Mouse (Mus musculus) heart, embryonic 13.5 days (tissue): ENCODE data around the gene Mbd6. TPM values are rescaled to one million over a fixed set of nuclear protein-coding genes. Genes with fewer than 3 reads are reported as not detected.

Source experiments
- ATAC-seq: fragments of 200-750 bp; cut with Nextera tagmentation; 2 replicates; pipeline ENCODE4 v1.8.0; 2017; ENCODE audit warnings: moderate TSS enrichment; ENCODE audit not compliant: insufficient number of reproducible peaks, low FRiP score, low TSS enrichment; ENCODE audit errors: extremely low read depth
- H3K27ac ChIP-seq: fragments of 300-500 bp; sonication (generic); replicated peaks from 2 replicates; pipeline ENCODE4 v1.5.1; 2015; ENCODE audit warnings: moderate library complexity, mild to moderate bottlenecking, inconsistent platforms
- H3K27me3 ChIP-seq: fragments of 300-500 bp; sonication (generic); replicated peaks from 2 replicates; pipeline ENCODE4 v1.6.1; 2015; ENCODE audit warnings: mild to moderate bottlenecking, inconsistent platforms
- H3K36me3 ChIP-seq: fragments of 300-500 bp; sonication (generic); 2 replicates; pipeline ENCODE4 v1.6.1; 2015; ENCODE audit warnings: mild to moderate bottlenecking, inconsistent platforms
- H3K4me1 ChIP-seq: fragments of 300-500 bp; sonication (generic); 2 replicates; pipeline ENCODE4 v1.6.1; 2015; ENCODE audit warnings: inconsistent platforms
- H3K4me2 ChIP-seq: fragments of 300-500 bp; sonication (generic); 2 replicates; pipeline ENCODE4 v1.6.1; 2015; ENCODE audit warnings: inconsistent platforms, mild to moderate bottlenecking, moderate library complexity
- H3K4me3 ChIP-seq: fragments of 300-500 bp; sonication (generic); 2 replicates; pipeline ENCODE4 v1.5.1; 2015; ENCODE audit warnings: moderate library complexity, mild to moderate bottlenecking, inconsistent platforms
- H3K9ac ChIP-seq: fragments of 300-500 bp; sonication (generic); 2 replicates; pipeline ENCODE4 v1.6.1; 2015; ENCODE audit warnings: inconsistent platforms, mild to moderate bottlenecking, moderate library complexity
- H3K9me3 ChIP-seq: fragments of 300-500 bp; sonication (generic); 2 replicates; pipeline ENCODE4 v1.6.1; 2016; ENCODE audit warnings: inconsistent platforms
- WGBS: fragments of 180-500 bp; shearing (Covaris S2); methylation state at CpG from one replicate; pipeline ENCODE4 v1.1.7; 2015; ENCODE audit warnings: mixed read lengths; 5-methylcytosine and 5-hydroxymethylcytosine counted together
- polyA plus RNA-seq: library from polyadenylated mRNA; unstranded; fragments of >200 nt; fragmentation: Nextera tagmentation; extraction: Ambion mirVana; gene quantifications from 2 replicates; pipeline ENCODE4 v1.2.1, GENCODE M21; 2015

Mbd6 gene
- polyA plus RNA-seq, 1 experiment from 2014 or later, result 12.7 TPM

DNA sequence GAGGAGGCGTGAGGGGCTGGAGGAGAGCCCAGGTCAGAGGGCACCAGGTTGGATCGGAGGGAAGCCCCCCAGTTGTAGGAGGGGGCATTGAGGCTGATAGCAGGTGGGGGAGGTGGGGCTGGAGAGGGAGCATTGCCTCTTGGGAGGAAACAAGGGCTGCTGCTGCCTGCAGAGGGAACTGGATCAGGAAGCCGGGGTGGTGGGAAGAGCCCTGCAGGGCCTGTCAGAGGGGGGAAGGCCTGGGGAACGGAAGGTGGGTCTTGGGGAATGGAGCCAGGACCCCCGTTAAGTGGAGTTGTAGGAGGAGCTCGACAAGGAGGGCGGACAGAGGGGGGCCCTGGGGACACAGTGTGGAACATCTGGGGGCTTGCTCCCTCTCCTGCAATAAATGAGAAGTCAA, 2.6 kb downstream of the Mbd6 start:
- Histone ChIP-seq H3K27ac (no peak overlapping the region), H3K4me3 (peak overlapping the region; percentile 2; the same call in 1 of the 2 replicates), H3K4me1 (peaks cover 46% of the 10 kb centered on the region), H3K9ac (peak overlapping the region; percentile 95; the same call in 1 of the 2 replicates), H3K36me3 (peaks cover 63% of the 10 kb centered on the region), H3K4me2 (peak overlapping the region; percentile 76), H3K27me3 (no peaks in the 10 kb centered on the region), H3K9me3 (no peaks in the 10 kb centered on the region)
- ATAC-seq, result no peak
- WGBS, result 75% methylated on average over 7 of the region's 7 CpGs

DNA sequence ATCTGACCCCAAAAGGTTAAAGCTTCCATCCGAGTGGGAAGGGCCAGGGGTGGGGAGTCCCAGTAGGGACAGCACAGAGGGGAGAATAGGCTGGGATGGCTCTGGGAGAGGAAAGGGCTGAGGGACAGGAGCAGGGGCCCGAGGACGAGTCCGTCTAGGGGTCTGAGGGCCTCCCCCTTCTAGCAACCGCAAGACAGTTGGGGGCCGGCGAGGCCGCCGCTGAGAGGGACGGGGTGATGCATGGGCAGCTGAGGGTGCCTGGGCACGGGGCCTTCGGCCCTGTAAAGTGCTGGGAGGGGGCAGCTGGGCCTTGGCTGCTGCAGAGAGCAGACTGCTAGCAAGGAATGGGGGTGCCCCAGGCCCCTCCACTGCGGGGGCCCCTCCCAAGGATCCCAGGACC, 3.2 kb downstream of the Mbd6 start:
- peak overlapping the region; percentile 2; the same call in 1 of the 2 replicates for H3K4me3 ChIP-seq
- H3K9ac ChIP-seq, result peak overlapping the region; percentile 95
- H3K36me3 ChIP-seq, result peaks cover 68% of the 10 kb centered on the region
- ATAC-seq, result no peak
- no peaks in the 10 kb centered on the region for H3K27me3 ChIP-seq
- H3K9me3 ChIP-seq, result no peaks in the 10 kb centered on the region
- 86% methylated on average over 13 of the region's 13 CpGs for WGBS
- H3K4me2 ChIP-seq, result peak overlapping the region; percentile 76; the same call in 1 of the 2 replicates
- H3K4me1 ChIP-seq, result peaks cover 46% of the 10 kb centered on the region
- no peak overlapping the region for H3K27ac ChIP-seq

DNA sequence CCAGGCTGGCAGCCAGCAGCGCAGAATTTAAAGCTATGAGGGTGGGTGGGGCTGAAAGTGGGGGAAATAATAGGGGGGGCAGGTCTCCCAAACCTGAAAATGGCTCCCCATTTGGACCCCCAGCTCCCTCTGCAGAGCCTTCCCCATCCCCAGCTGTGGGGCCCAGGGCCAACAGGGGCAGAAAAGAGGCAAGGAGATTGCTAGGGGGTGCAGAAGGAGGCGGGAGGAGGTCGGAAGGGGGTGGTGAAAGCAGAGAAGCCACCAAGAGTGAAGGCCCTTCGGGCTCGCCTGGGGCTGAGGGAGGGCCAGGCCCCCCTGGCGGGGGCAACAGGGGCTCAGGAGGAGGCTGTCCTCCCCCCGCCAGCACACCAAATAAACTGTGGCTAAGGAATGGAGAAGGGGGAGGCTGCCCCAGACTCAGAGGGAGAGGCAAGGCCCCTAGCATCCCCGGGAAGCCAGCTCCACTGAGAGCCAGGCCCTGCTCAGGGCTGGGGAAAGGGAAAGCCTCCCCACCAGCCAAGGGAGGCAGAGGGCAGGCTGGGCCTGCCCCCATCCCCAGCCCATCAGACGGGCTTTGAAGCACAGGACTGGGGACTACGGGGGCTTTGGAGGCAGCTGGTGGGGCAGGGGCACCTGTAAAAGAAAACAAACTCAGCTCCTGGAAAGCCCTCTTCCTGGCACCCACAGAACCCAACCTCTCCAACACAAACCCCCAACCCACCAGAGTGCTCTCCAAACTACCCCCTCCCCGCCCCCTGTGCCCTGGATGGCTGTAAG, 3.9 kb downstream of the Mbd6 start:
- peaks cover 45% of the 10 kb centered on the region for H3K4me1 ChIP-seq
- H3K4me2 ChIP-seq, result no peak overlapping the region
- H3K9ac ChIP-seq, result peak overlapping the region; percentile 28; the same call in 1 of the 2 replicates
- WGBS, result 75% methylated on average over 11 of the region's 11 CpGs
- H3K9me3 ChIP-seq, result no peaks in the 10 kb centered on the region
- no peaks in the 10 kb centered on the region for H3K27me3 ChIP-seq
- H3K4me3 ChIP-seq, result no peak overlapping the region
- H3K36me3 ChIP-seq, result peaks cover 75% of the 10 kb centered on the region
- H3K27ac ChIP-seq, result no peak overlapping the region
- ATAC-seq, result no peak

DNA sequence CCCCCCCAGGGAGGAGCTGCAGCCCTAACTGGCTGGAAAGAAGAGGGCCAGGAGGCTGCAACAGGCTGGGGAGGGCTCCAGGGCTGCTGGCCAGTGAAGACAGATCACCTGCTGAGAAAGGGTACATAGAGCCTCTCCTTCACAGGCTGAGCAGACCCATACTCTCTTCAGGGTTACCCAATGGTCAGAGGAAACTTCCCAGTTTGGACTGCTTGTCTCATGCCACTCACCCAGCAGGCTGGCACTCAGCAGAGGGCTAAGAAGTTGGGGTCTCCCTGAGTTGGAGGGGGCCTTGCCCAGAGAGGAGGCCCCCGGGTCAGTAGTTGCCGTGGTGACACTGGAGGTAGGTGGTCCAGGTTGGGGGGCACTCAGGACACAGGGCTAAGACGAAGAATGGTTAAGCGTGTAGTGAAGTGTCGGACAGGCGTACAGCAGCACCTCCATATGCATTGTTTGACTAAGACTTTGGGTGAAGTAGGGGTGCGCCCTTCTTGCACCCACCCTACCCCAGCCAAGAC, 4.7 kb downstream of the Mbd6 start:
- 92% methylated on average over 7 of the region's 7 CpGs for WGBS
- peaks cover 83% of the 10 kb centered on the region for H3K36me3 ChIP-seq
- H3K4me1 ChIP-seq, result peaks cover 37% of the 10 kb centered on the region
- H3K4me3 ChIP-seq, result no peak overlapping the region
- no peak overlapping the region for H3K9ac ChIP-seq
- H3K27ac ChIP-seq, result no peak overlapping the region; the same call in 1 of the 2 replicates
- no peak overlapping the region for H3K4me2 ChIP-seq
- ATAC-seq, result no peak
- H3K27me3 ChIP-seq, result no peaks in the 10 kb centered on the region
- H3K9me3 ChIP-seq, result no peaks in the 10 kb centered on the region

DNA sequence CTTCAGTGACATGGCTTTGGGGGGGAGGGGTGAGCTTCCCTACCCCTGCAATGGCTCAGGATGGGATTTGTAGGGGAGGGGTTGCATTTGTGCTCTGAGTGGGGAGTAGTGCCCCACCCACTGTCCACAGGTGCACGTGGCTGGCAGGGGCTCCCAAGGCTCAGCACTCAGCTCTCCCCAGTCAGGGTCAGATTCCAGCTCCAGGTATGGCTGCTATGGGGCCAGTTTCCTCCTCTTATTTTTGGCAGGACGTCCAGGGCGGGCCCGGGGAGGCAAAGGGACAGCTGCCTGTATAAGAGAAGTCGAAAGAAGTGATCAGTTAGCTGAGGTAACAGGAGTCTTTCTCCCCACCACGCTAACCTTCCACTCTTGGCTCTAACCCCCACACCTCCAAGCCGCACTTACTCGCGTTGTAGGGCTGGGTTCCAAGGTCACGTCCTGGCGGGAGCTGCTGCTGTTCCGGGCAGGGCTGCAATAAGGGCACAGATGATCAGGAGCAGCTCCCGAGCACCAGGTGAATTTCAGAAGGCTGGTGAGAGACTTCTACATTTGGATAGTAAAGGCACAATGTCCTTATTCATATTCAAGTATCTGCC, 6.1 kb downstream of the Mbd6 start:
- 78% methylated on average over 13 of the region's 13 CpGs for WGBS
- no peak for ATAC-seq
- peaks cover 33% of the 10 kb centered on the region for H3K4me1 ChIP-seq
- no peak overlapping the region for H3K9ac ChIP-seq
- no peaks in the 10 kb centered on the region for H3K27me3 ChIP-seq
- no peak overlapping the region for H3K4me3 ChIP-seq
- H3K36me3 ChIP-seq, result peaks cover 97% of the 10 kb centered on the region
- H3K27ac ChIP-seq, result no peak overlapping the region
- H3K9me3 ChIP-seq, result no peaks in the 10 kb centered on the region
- no peak overlapping the region for H3K4me2 ChIP-seq

DNA sequence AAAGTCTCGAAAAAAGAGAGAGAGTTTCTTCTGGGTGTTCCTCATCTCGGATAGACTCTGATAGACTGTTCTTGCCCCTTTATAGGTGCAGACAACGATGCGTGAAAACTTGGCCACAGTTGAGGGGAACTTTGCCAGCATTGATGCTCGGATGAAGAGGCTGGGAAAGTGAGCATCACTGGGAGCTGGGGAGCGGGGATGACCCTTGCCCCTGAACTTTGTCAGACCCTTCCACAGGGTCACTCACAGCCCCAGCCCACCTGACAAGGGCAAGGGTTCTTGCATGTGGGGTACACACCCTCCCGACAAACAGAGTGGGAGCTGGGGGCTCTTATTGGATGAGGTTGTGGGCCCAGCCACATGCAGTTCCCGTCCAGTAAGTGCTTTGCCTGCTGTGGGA, 7.5 kb downstream of the Mbd6 start:
- no peak for ATAC-seq
- peaks cover 100% of the 10 kb centered on the region for H3K36me3 ChIP-seq

DNA sequence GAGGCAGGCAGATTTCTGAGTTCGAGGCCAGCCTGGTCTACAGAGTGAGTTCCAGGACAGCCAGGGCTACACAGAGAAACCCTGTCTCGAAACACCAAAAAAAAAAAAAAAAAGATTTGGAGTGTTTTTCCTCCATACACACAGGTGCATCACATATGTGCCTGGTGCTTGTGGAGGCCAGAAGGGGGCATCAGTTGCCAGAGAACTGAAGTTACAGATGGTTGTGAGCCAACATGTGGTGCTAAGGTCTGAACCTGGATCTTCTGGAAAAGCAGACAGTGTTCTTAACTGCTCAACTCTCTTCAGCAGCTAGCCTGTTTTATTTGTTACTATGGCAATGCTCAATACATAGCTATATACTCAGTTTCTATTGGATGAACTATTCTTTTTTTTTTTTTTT, 9.1 kb downstream of the Mbd6 start:
- ATAC-seq, result no peak
- Histone ChIP-seq H3K4me3 (no peak overlapping the region), H3K36me3 (peaks cover 100% of the 10 kb centered on the region), H3K9ac (no peak overlapping the region), H3K9me3 (no peaks in the 10 kb centered on the region), H3K4me1 (0 out of 2 replicates have a peak, but pooled peaks cover 4% of the 10 kb centered on the region), H3K4me2 (no peak overlapping the region), H3K27me3 (no peaks in the 10 kb centered on the region), H3K27ac (no peak overlapping the region)
- WGBS, result 83% methylated on average over 2 of the region's 2 CpGs

More for the DNA sequence above, 7.5 kb downstream of the Mbd6 start:
- Histone ChIP-seq H3K27me3 (no peaks in the 10 kb centered on the region), H3K4me3 (no peak overlapping the region), H3K27ac (no peak overlapping the region), H3K4me1 (peaks cover 19% of the 10 kb centered on the region), H3K4me2 (no peak overlapping the region), H3K9me3 (no peaks in the 10 kb centered on the region), H3K9ac (no peak overlapping the region)
- WGBS, result 88% methylated on average over 8 of the region's 8 CpGs

DNA sequence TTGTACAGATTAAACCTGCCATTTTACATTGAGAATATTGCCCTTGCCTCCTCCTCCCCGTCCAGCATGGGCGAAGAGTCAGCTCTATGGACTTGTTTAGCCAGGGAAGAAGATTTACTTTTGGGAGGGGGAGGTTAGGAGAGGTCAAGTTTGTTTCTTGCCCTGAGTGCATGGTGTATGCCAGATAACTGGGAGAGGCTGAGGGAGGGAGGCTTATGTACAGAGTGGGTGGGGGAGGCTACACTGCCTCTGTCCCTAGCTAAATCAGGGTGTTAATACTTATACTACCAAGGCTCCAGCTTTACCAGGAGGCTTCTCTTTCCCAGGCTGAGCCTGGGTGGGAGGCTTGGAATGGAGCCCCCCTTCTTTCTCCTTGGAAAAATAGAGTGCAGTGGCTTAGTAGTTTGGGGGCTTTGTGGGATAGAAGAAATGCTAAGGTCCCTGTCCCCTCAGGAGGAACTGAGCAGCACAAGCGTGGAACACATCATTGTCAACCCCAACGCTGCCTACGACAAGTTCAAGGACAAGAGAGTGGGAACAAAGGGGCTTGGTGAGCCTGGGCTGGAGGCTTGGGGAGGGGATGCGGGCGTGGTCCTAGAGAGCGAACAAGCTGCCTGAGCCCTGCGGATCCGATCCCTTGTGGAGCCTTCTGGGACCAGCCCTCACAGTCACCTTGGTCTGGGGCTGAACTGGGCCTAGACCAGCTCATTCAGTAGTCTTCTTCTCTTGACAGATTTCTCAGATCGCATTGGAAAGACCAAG, 14.4 kb downstream of the Mbd6 start:
- ATAC-seq, result 0 out of 2 replicates have a peak, but pooled peaks have one; percentile 15
- Histone ChIP-seq H3K9ac (no peak overlapping the region), H3K9me3 (no peaks in the 10 kb centered on the region), H3K4me2 (no peak overlapping the region), H3K4me1 (peaks cover 18% of the 10 kb centered on the region; the same call in 1 of the 2 replicates), H3K27me3 (no peaks in the 10 kb centered on the region), H3K36me3 (peaks cover 97% of the 10 kb centered on the region), H3K4me3 (no peak overlapping the region), H3K27ac (no peak overlapping the region)
- 86% methylated on average over 11 of the region's 11 CpGs for WGBS

DNA sequence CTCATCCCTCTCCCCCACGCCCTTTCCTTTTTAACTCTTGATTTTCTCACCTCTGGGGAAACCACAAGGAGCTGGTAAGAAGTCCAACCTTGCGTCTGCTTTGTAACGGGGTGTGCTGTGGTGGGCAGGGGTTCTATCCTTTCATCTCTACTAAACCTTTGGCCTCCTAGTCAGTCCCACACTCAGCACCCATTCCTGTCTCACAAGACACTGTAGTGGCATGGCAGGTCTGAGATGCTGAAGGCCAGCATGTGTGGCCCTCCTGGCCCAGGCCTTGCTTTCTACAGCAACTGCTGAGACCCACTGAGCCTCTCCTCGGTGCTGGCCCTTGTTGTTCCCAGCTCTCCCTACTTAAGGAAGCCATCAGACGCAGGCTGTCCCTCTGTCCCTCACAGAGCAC, 16.4 kb downstream of the Mbd6 start:
- H3K36me3 ChIP-seq, result peaks cover 91% of the 10 kb centered on the region
- WGBS, result 83% methylated on average over 5 of the region's 5 CpGs
- no peak for ATAC-seq
- peaks cover 37% of the 10 kb centered on the region for H3K4me1 ChIP-seq
- no peaks in the 10 kb centered on the region for H3K27me3 ChIP-seq
- no peak overlapping the region for H3K4me2 ChIP-seq
- H3K4me3 ChIP-seq, result no peak overlapping the region
- no peaks in the 10 kb centered on the region for H3K9me3 ChIP-seq
- H3K27ac ChIP-seq, result no peak overlapping the region
- H3K9ac ChIP-seq, result no peak overlapping the region

DNA sequence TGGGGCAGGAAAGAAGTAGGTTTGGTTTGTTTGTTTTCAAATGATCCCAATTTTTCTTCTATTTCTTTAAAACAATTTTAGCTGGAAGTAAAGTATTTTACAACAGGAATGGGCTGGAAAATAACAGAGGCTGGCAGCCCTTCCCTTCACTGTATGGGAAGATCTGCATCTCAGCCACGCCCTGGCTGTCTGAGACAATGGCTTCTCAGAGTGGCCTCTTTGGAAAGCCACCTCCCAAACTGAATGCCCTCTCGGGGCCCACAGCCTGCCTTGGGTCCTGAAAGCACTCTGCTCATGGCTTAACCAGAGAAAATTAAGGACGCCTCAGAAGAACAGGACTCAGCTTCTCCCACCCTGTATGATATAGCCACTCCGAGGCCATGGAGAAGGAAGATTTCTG, 18.9 kb downstream of the Mbd6 start:
- Histone ChIP-seq H3K9ac (no peak overlapping the region), H3K27ac (no peak overlapping the region), H3K4me3 (no peak overlapping the region), H3K4me2 (no peak overlapping the region), H3K4me1 (peaks cover 47% of the 10 kb centered on the region), H3K27me3 (peaks cover 3% of the 10 kb centered on the region; the same call in 1 of the 2 replicates), H3K36me3 (peaks cover 66% of the 10 kb centered on the region), H3K9me3 (no peaks in the 10 kb centered on the region)
- ATAC-seq, result no peak
- 75% methylated on average over 4 of the region's 4 CpGs for WGBS

DNA sequence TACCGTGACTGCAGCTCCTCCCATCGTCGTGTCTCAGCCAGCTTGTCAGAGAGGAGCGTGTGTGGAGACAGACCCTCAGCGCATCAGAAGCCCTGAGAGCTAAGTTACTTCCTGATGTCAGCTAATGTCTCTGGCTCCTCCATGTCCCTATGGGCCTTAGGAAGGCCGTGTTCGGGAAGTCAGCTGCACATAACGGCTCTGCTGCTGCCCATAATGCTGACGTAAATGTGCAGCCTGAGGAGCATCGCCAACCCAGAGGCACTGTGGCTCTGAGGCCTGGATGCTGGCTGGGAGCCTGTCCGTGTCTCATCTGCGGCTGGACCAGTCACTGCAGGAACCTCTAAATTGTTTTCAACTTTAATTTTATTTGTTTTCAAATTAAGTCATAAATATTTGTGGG, 19.8 kb downstream of the Mbd6 start:
- H3K9ac ChIP-seq, result peak overlapping the region; percentile 50
- H3K36me3 ChIP-seq, result peaks cover 58% of the 10 kb centered on the region
- peaks cover 12% of the 10 kb centered on the region for H3K27me3 ChIP-seq
- no peaks in the 10 kb centered on the region for H3K9me3 ChIP-seq
- WGBS, result 81% methylated on average over 12 of the region's 12 CpGs
- ATAC-seq, result no peak
- no peak overlapping the region for H3K4me2 ChIP-seq
- H3K4me1 ChIP-seq, result peaks cover 43% of the 10 kb centered on the region
- H3K27ac ChIP-seq, result no peak overlapping the region
- no peak overlapping the region for H3K4me3 ChIP-seq
